Mouse (Mus musculus) forebrain, embryonic 11.5 days (tissue): ENCODE results near the gene Car10. TPM values are rescaled to one million over a fixed set of nuclear protein-coding genes. Genes with fewer than 3 reads are reported as not detected.

ENCODE experiments used
- ATAC-seq: fragments of 200-750 bp; cut with Nextera tagmentation; replicated peaks from 2 replicates; pipeline ENCODE4 v1.8.0; 2017; ENCODE audit warnings: moderate TSS enrichment; ENCODE audit not compliant: low FRiP score
- DNase-seq: peaks from one replicate; pipeline ENCODE4 v3.0.0-alpha.2; 2017; ENCODE audit warnings: low spot score
- H3K27ac ChIP-seq: fragments of 300-500 bp; sonication (generic); 2 replicates; pipeline ENCODE4 v1.5.1; 2014; ENCODE audit warnings: low read depth, low read length
- H3K27me3 ChIP-seq: fragments of 300-500 bp; sonication (generic); 2 replicates; pipeline ENCODE4 v1.6.1; 2014; ENCODE audit warnings: mild to moderate bottlenecking, low read length, mixed read lengths; ENCODE audit not compliant: control insufficient read depth, insufficient read depth
- H3K36me3 ChIP-seq: fragments of 300-500 bp; sonication (generic); 2 replicates; pipeline ENCODE4 v1.6.1; 2014; ENCODE audit warnings: mild to moderate bottlenecking, low read length, moderate library complexity, mixed read lengths; ENCODE audit not compliant: control insufficient read depth, insufficient read depth
- H3K4me1 ChIP-seq: fragments of 300-500 bp; sonication (generic); replicated peaks from 2 replicates; pipeline ENCODE4 v1.6.1; 2014; ENCODE audit warnings: low read length, mixed read lengths; ENCODE audit not compliant: control insufficient read depth, insufficient read depth
- H3K4me2 ChIP-seq: fragments of 300-500 bp; sonication (generic); 2 replicates; pipeline ENCODE4 v1.6.1; 2014; ENCODE audit warnings: low read depth, mild to moderate bottlenecking, low read length, moderate library complexity, mixed read lengths; ENCODE audit not compliant: severe bottlenecking
- H3K4me3 ChIP-seq: fragments of 300-500 bp; sonication (generic); 2 replicates; pipeline ENCODE4 v1.5.1; 2014; ENCODE audit warnings: low read depth, low read length
- H3K9ac ChIP-seq: fragments of 300-500 bp; sonication (generic); 2 replicates; pipeline ENCODE4 v1.6.1; 2014; ENCODE audit warnings: low read length
- H3K9me3 ChIP-seq: fragments of 300-500 bp; sonication (generic); 2 replicates; pipeline ENCODE4 v1.6.1; 2016; ENCODE audit warnings: low read length, mixed read lengths; ENCODE audit not compliant: control insufficient read depth
- WGBS: fragments of 180-500 bp; shearing (Covaris S2); extraction: QIAGEN DNeasy Blood & Tissue Kit; methylation state at CpG from one replicate; pipeline ENCODE4 v1.1.7; 2014; 5-methylcytosine and 5-hydroxymethylcytosine counted together
- polyA plus RNA-seq: library from polyadenylated mRNA; unstranded; fragments of >200 nt; fragmentation: Nextera tagmentation; extraction: Ambion mirVana; gene quantifications from 2 replicates; pipeline ENCODE4 v1.2.1, GENCODE M21; 2014

The Car10 gene
- polyA plus RNA-seq, 1 experiment from 2014 or later, result 1.3 TPM

GRCm38 (mm10) chr11:93639410-93639809 lies 541.6 kb downstream of the Car10 start:
- 70% methylated on average over 3 of the region's 3 CpGs for WGBS
- no peak for ATAC-seq
- no peak overlapping the region for H3K9ac ChIP-seq

DNA sequence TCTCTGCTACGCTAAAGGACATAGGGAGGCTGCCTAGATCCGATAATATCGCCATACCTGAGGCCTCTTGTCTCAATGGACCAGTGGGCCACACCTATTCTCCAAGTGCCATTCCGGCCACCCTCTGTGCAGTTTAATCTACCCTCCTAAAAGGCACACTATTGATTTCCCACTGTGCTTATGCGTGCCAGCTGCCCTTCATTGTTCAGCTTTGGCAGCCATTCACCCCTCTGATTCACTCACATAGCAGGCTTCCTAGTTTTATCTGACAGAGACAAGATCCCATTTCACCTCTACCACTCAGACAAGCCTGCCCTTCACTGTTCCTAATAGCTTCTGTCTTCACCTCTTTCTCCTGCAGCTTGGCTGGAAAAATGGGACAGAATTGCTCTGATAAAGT lies 543.1 kb downstream of the Car10 start:
- WGBS, result 40% methylated on average over 5 of the region's 5 CpGs
- ATAC-seq (no peak), DNase-seq (no peak)
- Histone ChIP-seq H3K9me3 (no peaks in the 10 kb centered on the region), H3K4me3 (no peak overlapping the region), H3K27ac (no peak overlapping the region), H3K4me1 (no peaks in the 10 kb centered on the region), H3K36me3 (no peaks in the 10 kb centered on the region), H3K9ac (no peak overlapping the region), H3K4me2 (no peak overlapping the region), H3K27me3 (no peaks in the 10 kb centered on the region)

More at GRCm38 (mm10) chr11:93639410-93639809, 541.6 kb downstream of the Car10 start:
- Histone ChIP-seq H3K4me1 (no peaks in the 10 kb centered on the region), H3K4me3 (no peak overlapping the region), H3K4me2 (no peak overlapping the region), H3K27me3 (no peaks in the 10 kb centered on the region), H3K9me3 (no peaks in the 10 kb centered on the region), H3K27ac (no peak overlapping the region), H3K36me3 (no peaks in the 10 kb centered on the region)
- DNase-seq, result no peak

GRCm38 (mm10) chr11:93642331-93642730 lies 544.5 kb downstream of the Car10 start:
- ATAC-seq, result no peak

GRCm38 (mm10) chr11:93643006-93643405 lies 545.2 kb downstream of the Car10 start:
- Histone ChIP-seq H3K9me3 (no peaks in the 10 kb centered on the region), H3K36me3 (no peaks in the 10 kb centered on the region), H3K4me1 (no peaks in the 10 kb centered on the region), H3K27me3 (no peaks in the 10 kb centered on the region), H3K4me2 (no peak overlapping the region), H3K9ac (no peak overlapping the region), H3K27ac (no peak overlapping the region), H3K4me3 (no peak overlapping the region)
- ATAC-seq (no peak), DNase-seq (no peak)
- WGBS, result 95% methylated on average over 4 of the region's 4 CpGs

More at GRCm38 (mm10) chr11:93642331-93642730, 544.5 kb downstream of the Car10 start:
- Histone ChIP-seq H3K27me3 (no peaks in the 10 kb centered on the region), H3K36me3 (no peaks in the 10 kb centered on the region), H3K9ac (no peak overlapping the region), H3K4me2 (no peak overlapping the region), H3K27ac (no peak overlapping the region), H3K4me3 (no peak overlapping the region), H3K9me3 (no peaks in the 10 kb centered on the region), H3K4me1 (no peaks in the 10 kb centered on the region)
- WGBS, result 80% methylated on average over 1 of the region's 1 CpGs
- DNase-seq, result no peak

DNA sequence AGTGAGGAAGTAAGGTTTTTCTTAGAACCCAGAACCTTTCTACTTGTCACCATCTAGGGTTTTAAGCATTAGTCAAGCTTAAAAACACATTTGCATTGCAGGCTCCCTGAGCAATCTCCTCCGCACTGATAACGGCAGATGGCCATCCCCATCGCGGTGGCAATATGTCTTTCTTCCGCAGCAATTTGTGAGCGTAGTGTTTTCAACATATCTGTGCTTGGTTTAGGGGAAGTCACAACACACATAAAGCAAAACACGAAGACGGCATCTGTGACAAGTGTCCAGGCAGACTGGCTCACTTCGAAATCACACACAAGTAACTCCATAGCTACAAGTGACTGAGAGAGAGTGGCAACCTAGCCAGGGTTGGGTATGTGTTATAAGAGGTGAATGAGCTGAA lies 545.6 kb downstream of the Car10 start:
- H3K4me2 ChIP-seq, result no peak overlapping the region
- no peak overlapping the region for H3K4me3 ChIP-seq
- H3K27ac ChIP-seq, result no peak overlapping the region
- H3K4me1 ChIP-seq, result no peaks in the 10 kb centered on the region
- no peaks in the 10 kb centered on the region for H3K9me3 ChIP-seq
- ATAC-seq (no peak), DNase-seq (no peak)
- no peaks in the 10 kb centered on the region for H3K36me3 ChIP-seq
- H3K9ac ChIP-seq, result no peak overlapping the region
- WGBS, result 94% methylated on average over 9 of the region's 9 CpGs
- no peaks in the 10 kb centered on the region for H3K27me3 ChIP-seq

DNA sequence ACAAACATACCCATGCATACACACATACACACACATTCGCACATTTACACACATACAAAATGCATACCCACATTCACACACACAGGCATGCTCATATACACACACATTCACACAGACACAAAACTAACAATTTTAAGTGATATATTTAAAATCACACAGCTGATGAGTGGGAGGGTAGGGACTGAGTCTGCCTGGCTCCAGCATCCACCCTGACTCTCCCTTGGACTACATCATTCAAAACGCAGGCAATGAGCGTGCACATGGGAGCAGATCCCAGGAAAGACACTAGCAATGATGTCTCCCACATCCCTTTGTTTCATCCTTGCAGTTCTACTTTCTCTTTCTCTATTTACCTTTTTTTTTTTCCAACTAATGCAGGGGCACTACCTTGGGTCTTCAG lies 548.4 kb downstream of the Car10 start:
- WGBS, result 94% methylated on average over 3 of the region's 3 CpGs
- no peaks in the 10 kb centered on the region for H3K9me3 ChIP-seq
- H3K4me2 ChIP-seq, result no peak overlapping the region
- no peak for DNase-seq
- H3K27me3 ChIP-seq, result no peaks in the 10 kb centered on the region
- no peak overlapping the region for H3K27ac ChIP-seq
- no peak overlapping the region for H3K9ac ChIP-seq
- H3K4me1 ChIP-seq, result no peaks in the 10 kb centered on the region
- no peaks in the 10 kb centered on the region for H3K36me3 ChIP-seq
- ATAC-seq, result no peak
- H3K4me3 ChIP-seq, result no peak overlapping the region
